Mouse (Mus musculus): Measurements from ENCODE around the gene Casp12. TPM values are rescaled to one million over a fixed set of nuclear protein-coding genes. Genes with fewer than 3 reads are reported as not detected.

Gene Casp12
- 0.68 and 1.5 TPM in 2 replicates for polyA plus RNA-seq (2014; fragmentation: Nextera tagmentation; extraction: Ambion mirVana)

DNA sequence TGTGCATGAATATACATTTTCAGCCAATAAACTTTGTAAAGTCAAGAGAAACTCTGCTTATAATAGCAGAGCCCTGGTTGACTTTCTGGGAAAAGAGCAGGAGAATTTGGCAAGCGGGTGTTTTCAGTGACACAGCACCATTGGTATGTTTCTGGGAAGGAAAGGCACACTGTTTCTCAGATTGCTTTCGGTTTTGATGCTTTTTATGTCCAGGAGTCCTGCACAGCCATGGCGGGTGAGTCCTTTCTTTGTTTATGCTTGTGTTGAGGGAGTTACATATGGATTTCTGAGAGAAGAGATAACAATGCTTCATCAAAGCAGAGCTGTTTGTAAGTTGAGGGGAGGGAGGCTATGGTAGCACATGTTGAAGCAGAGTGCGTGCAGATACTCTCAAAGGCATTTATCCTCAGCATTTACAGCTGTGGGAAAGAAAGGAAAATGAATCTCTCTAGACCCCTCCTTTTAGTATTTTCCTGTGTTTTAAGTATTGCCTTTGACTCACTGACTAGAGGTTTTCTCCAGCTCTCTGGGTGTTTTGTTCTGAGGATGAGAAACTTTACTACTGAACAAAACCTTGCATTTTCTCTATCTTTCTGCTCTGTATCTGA, at the start of gene Casp12:
Gene Casp12 (plus strand): TSS at position 140 of the 608 bp plus-strand sequence.
- no peaks in the 10 kb centered on the region for H3K36me3 ChIP-seq (ENCODE audit: insufficient read depth)
- no peaks in the 10 kb centered on the region for H3K27me3 ChIP-seq (ENCODE audit: insufficient read depth, low read length)
- H3K4me3 ChIP-seq (ENCODE audit: low read depth, low read length), result no peak within 1 kb of the TSS
- DNase-seq (peak; percentile 47), ATAC-seq (ENCODE audit: insufficient read depth) (peak; percentile 73; the same call in 1 of the 2 replicates)
- H3K27ac ChIP-seq (ENCODE audit: low read depth), result no peak within 1 kb of the TSS; the same call in 1 of the 2 replicates
- no peak within 1 kb of the TSS for H3K9ac ChIP-seq
- H3K4me1 ChIP-seq (ENCODE audit: insufficient read depth), result no peaks in the 10 kb centered on the region
- H3K9me3 ChIP-seq (ENCODE audit: low read depth, low read length), result no peaks in the 10 kb centered on the region
- no peak for TF ChIP-seq CTCF (IDR thresholded peaks at IDR 0.05; ENCODE audit: low read depth)
- H3K4me2 ChIP-seq, result peak within 1 kb of the TSS; percentile 18; the same call in 1 of the 2 replicates
- 36% methylated on average over 4 of the region's 4 CpGs for WGBS

- no peaks in the 10 kb centered on the region for H3K9me3 ChIP-seq (ENCODE audit: low read depth, low read length)
- H3K27me3 ChIP-seq (ENCODE audit: insufficient read depth, low read length), result no peaks in the 10 kb centered on the region
- H3K27ac ChIP-seq (ENCODE audit: low read depth), result no peak overlapping the region
- DNase-seq, result no peak
- no peak overlapping the region for H3K4me2 ChIP-seq
- ATAC-seq (ENCODE audit: insufficient read depth), result no peak
- no peaks in the 10 kb centered on the region for H3K36me3 ChIP-seq (ENCODE audit: insufficient read depth)
- 63% methylated on average over 2 of the region's 2 CpGs for WGBS
- TF ChIP-seq CTCF (IDR thresholded peaks at IDR 0.05; ENCODE audit: low read depth), result no peak
- H3K4me3 ChIP-seq (ENCODE audit: low read depth, low read length), result no peak overlapping the region
- no peak overlapping the region for H3K9ac ChIP-seq
- H3K4me1 ChIP-seq (ENCODE audit: insufficient read depth), result no peaks in the 10 kb centered on the region
Measured at GRCm38 (mm10) chr9:5296354-5297237, 48.6 kb upstream of the Casp12 start.

DNA sequence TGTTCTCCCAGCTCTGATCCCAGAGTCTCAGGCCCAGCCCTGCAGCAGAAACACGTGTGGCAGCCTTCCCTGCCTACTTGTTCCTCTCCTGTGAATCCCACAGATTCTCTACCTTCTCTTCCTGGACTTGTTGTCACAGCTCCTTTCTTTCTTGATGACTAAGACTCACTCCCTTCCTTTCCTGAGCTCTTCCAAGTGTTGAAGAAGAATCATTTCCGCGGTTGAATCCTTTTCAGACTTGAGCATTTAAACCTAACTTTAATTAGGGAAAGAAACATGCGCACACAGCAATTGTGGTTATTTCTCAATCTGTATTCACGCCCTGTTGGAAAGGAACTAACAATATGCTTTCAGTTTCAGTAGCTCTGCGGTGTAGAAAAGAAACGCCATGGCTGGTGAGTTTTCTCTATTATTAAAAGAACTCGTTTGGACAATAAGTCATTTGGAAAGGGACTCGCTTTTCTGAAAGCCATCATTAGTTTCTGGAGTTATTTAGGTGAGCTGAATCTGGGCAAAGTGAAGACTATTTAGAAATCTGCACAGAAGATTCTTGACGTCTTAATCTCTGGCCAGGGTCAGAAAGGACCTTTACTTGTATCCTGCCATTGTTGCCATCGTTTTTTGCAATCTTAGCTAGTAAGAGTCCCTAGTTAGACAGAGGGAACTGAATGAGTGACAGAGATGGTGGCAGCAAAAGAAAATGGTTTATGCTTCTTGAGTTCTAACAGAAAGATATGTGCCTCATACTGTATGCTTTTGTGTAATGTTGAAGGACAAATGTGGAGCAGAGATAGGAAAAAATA, 46.7 kb upstream of the Casp12 start, which contains the start of gene Casp1:
Gene Casp1 (plus strand): TSS at position 189 of the 803 bp plus-strand sequence.
- 79% methylated on average over 11 of the region's 11 CpGs for WGBS
- H3K36me3 ChIP-seq (ENCODE audit: insufficient read depth), result no peaks in the 10 kb centered on the region
- H3K9ac ChIP-seq, result no peak within 1 kb of the TSS
- H3K27me3 ChIP-seq (ENCODE audit: insufficient read depth, low read length), result no peaks in the 10 kb centered on the region
- TF ChIP-seq CTCF (IDR thresholded peaks at IDR 0.05; ENCODE audit: low read depth), result no peak
- H3K27ac ChIP-seq (ENCODE audit: low read depth), result no peak within 1 kb of the TSS
- no peaks in the 10 kb centered on the region for H3K9me3 ChIP-seq (ENCODE audit: low read depth, low read length)
- no peaks in the 10 kb centered on the region for H3K4me1 ChIP-seq (ENCODE audit: insufficient read depth)
- no peak within 1 kb of the TSS for H3K4me3 ChIP-seq (ENCODE audit: low read depth, low read length)
- peak; percentile 6 for DNase-seq
- no peak for ATAC-seq (ENCODE audit: insufficient read depth)
- no peak within 1 kb of the TSS for H3K4me2 ChIP-seq

DNA sequence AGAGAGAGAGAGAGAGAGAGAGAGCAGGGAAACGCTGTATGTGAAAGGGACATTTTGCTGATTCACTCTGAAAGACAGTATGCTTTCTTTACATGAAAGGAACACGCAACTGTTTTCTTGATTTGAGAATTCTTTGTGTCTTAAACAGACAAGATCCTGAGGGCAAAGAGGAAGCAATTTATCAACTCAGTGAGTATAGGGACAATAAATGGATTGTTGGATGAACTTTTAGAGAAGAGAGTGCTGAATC, 46.2 kb upstream of the Casp12 start:
- no peak for DNase-seq
- Histone ChIP-seq H3K9me3 (ENCODE audit: low read depth, low read length) (no peaks in the 10 kb centered on the region), H3K27me3 (ENCODE audit: insufficient read depth, low read length) (no peaks in the 10 kb centered on the region), H3K9ac (no peak overlapping the region), H3K27ac (ENCODE audit: low read depth) (no peak overlapping the region), H3K4me3 (ENCODE audit: low read depth, low read length) (no peak overlapping the region), H3K36me3 (ENCODE audit: insufficient read depth) (no peaks in the 10 kb centered on the region), H3K4me2 (no peak overlapping the region), H3K4me1 (ENCODE audit: insufficient read depth) (no peaks in the 10 kb centered on the region)
- TF ChIP-seq CTCF (IDR thresholded peaks at IDR 0.05; ENCODE audit: low read depth), result no peak
- no peak for ATAC-seq (ENCODE audit: insufficient read depth)
- 82% methylated on average over 2 of the region's 2 CpGs for WGBS

GRCm38 (mm10) chr9:5308561-5308960, 36.7 kb upstream of the Casp12 start, which contains the start of gene Casp4:
Gene Casp4, plus strand, starts transcription at chr9:5308828.
- no peak within 1 kb of the TSS for H3K4me2 ChIP-seq
- H3K4me3 ChIP-seq (ENCODE audit: low read depth, low read length), result no peak within 1 kb of the TSS
- TF ChIP-seq CTCF (IDR thresholded peaks at IDR 0.05; ENCODE audit: low read depth), result no peak
- 51% methylated on average over 5 of the region's 5 CpGs for WGBS
- ATAC-seq (ENCODE audit: insufficient read depth) (no peak), DNase-seq (peak; percentile 11)
- no peaks in the 10 kb centered on the region for H3K36me3 ChIP-seq (ENCODE audit: insufficient read depth)
- H3K9me3 ChIP-seq (ENCODE audit: low read depth, low read length), result no peaks in the 10 kb centered on the region
- H3K9ac ChIP-seq, result no peak within 1 kb of the TSS
- no peaks in the 10 kb centered on the region for H3K27me3 ChIP-seq (ENCODE audit: insufficient read depth, low read length)
- no peak within 1 kb of the TSS for H3K27ac ChIP-seq (ENCODE audit: low read depth)
- no peaks in the 10 kb centered on the region for H3K4me1 ChIP-seq (ENCODE audit: insufficient read depth)

DNA sequence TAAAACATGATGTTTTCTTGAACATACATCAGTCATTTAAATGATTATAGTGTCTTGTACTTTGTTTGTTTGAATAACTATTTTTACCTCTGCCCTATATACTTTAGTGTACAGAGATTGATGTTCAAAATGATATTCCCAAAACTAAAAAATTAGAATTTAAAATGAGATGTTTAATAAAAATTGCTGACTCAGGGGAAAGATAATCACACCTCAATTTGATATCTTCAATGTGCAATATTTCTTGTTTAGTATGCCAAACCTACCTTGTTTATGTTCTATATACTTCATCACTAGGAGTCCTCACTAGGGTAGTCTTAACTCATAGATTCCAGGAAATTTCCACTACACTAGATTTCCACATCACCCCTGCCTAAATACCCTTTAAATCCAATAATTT, 35.1 kb upstream of the Casp12 start:
- Histone ChIP-seq H3K4me2 (no peak overlapping the region), H3K36me3 (ENCODE audit: insufficient read depth) (no peaks in the 10 kb centered on the region), H3K4me1 (ENCODE audit: insufficient read depth) (no peaks in the 10 kb centered on the region), H3K9ac (no peak overlapping the region), H3K9me3 (ENCODE audit: low read depth, low read length) (no peaks in the 10 kb centered on the region), H3K27me3 (ENCODE audit: insufficient read depth, low read length) (no peaks in the 10 kb centered on the region), H3K4me3 (ENCODE audit: low read depth, low read length) (no peak overlapping the region), H3K27ac (ENCODE audit: low read depth) (no peak overlapping the region)
- DNase-seq (no peak), ATAC-seq (ENCODE audit: insufficient read depth) (no peak)
- no peak for TF ChIP-seq CTCF (IDR thresholded peaks at IDR 0.05; ENCODE audit: low read depth)

DNA sequence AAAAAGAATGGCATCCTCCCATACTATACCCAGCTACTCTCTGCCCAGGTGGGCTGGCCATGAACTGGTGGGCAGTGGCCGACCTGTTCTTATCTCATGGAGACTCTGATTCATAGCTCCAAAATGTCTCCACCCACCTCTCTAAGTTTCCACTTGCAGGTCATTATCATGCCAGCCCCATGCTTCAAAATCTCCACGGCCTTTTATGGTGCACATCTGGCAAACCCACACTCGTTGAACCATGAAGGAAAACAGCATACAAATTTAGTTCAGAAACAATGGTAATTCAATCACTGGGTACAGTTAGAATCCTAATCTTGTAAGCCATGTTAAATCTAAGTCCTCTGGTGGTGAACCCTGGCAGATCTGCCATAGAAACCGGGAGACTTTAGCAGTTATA, 33.8 kb upstream of the Casp12 start:
- TF ChIP-seq CTCF (IDR thresholded peaks at IDR 0.05; ENCODE audit: low read depth), result no peak
- Histone ChIP-seq H3K9ac (no peak overlapping the region), H3K27ac (ENCODE audit: low read depth) (no peak overlapping the region), H3K36me3 (ENCODE audit: insufficient read depth) (no peaks in the 10 kb centered on the region), H3K4me1 (ENCODE audit: insufficient read depth) (no peaks in the 10 kb centered on the region), H3K9me3 (ENCODE audit: low read depth, low read length) (no peaks in the 10 kb centered on the region), H3K4me3 (ENCODE audit: low read depth, low read length) (no peak overlapping the region), H3K4me2 (no peak overlapping the region), H3K27me3 (ENCODE audit: insufficient read depth, low read length) (no peaks in the 10 kb centered on the region)
- DNase-seq (no peak), ATAC-seq (ENCODE audit: insufficient read depth) (no peak)
- 71% methylated on average over 4 of the region's 4 CpGs for WGBS

Data from lung, embryonic 14.5 days (tissue).